Mouse (Mus musculus) lung, embryonic 16.5 days (tissue): ENCODE measurements at regions not wholly inside any gene's neighbourhood (a gene's known extent, or its start where the extent isn't known, plus 50 kb on each side); places are given as distances from the start of the nearest gene placed in this dataset.

Experiments used
- ATAC-seq: fragments of 200-750 bp; cut with Nextera tagmentation; 2 replicates; pipeline ENCODE4 v1.8.0; 2017; ENCODE audit warnings: low read depth, mild to moderate bottlenecking, moderate library complexity
- H3K27ac ChIP-seq: fragments of 300-500 bp; sonication (generic); 2 replicates; pipeline ENCODE4 v1.5.1; 2014; ENCODE audit warnings: mild to moderate bottlenecking, control low read depth, low read length
- H3K27me3 ChIP-seq: fragments of 300-500 bp; sonication (generic); 2 replicates; pipeline ENCODE4 v1.6.1; 2014; ENCODE audit warnings: low read depth, low read length, mixed read lengths; ENCODE audit not compliant: control insufficient read depth, insufficient read depth
- H3K36me3 ChIP-seq: fragments of 300-500 bp; sonication (generic); 2 replicates; pipeline ENCODE4 v1.6.1; 2014; ENCODE audit warnings: low read length; ENCODE audit not compliant: control insufficient read depth, insufficient read depth
- H3K4me1 ChIP-seq: fragments of 300-500 bp; sonication (generic); replicated peaks from 2 replicates; pipeline ENCODE4 v1.6.1; 2014; ENCODE audit warnings: low read length, mixed read lengths; ENCODE audit not compliant: control insufficient read depth, insufficient read depth
- H3K4me2 ChIP-seq: fragments of 300-500 bp; sonication (generic); 2 replicates; pipeline ENCODE4 v1.6.1; 2014; ENCODE audit warnings: low read depth, low read length, control low read depth
- H3K4me3 ChIP-seq: fragments of 300-500 bp; sonication (generic); 2 replicates; pipeline ENCODE4 v1.5.1; 2014; ENCODE audit warnings: mild to moderate bottlenecking, low read length, control low read depth
- H3K9ac ChIP-seq: fragments of 300-500 bp; sonication (generic); 2 replicates; pipeline ENCODE4 v1.6.1; 2014; ENCODE audit warnings: low read length, control low read depth
- H3K9me3 ChIP-seq: fragments of 300-500 bp; sonication (generic); 2 replicates; pipeline ENCODE4 v1.6.1; 2016; ENCODE audit warnings: low read length; ENCODE audit not compliant: control insufficient read depth
- WGBS: fragments of 180-500 bp; shearing (Covaris S2); extraction: QIAGEN DNeasy Blood & Tissue Kit; methylation state at CpG from one replicate; pipeline ENCODE4 v1.1.7; 2014; 5-methylcytosine and 5-hydroxymethylcytosine counted together

- ATAC-seq = no peak
- Histone ChIP-seq H3K9me3 (no peaks in the 10 kb centered on the region), H3K4me3 (no peak overlapping the region), H3K27me3 (no peaks in the 10 kb centered on the region), H3K4me1 (no peaks in the 10 kb centered on the region), H3K27ac (no peak overlapping the region), H3K36me3 (no peaks in the 10 kb centered on the region), H3K4me2 (no peak overlapping the region), H3K9ac (no peak overlapping the region)
- 75% methylated on average over 23 of the region's 23 CpGs for WGBS
Measured at GRCm38 (mm10) chr9:50421572-50422285, 72.6 kb upstream of the Plet1 start.

DNA sequence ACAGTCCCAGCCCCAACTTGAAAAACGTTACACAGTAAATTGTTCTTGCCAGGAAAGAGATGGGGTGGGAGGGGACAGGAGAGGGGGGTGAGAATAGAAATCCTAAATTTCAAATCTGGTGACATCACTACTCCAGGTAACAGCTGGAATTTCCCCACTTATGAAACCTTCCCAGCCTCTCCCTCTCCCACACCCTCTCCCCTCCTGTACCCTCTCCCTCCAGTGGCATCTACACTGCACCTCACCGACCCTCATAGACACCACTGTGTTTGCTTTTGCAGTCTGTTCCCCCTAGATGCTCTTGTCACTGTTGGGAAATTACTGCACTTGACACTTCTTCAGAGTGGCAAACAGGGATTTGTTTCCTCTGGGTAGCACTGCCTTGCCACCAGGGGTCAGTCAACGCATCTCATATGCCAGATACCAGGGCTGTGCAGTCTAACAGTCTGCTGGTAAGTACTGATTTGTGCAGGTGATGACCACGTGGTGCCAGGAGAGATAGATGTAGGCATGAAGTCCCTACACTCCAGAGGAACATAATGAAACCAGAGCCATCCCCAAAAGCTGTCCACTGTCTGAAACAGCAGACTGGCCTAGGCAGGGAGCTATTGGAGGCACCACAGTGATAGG lies 68.3 kb upstream of the Plet1 start:
- Histone ChIP-seq H3K27ac (no peak overlapping the region), H3K27me3 (no peaks in the 10 kb centered on the region), H3K36me3 (no peaks in the 10 kb centered on the region), H3K4me1 (no peaks in the 10 kb centered on the region), H3K9me3 (no peaks in the 10 kb centered on the region), H3K4me3 (no peak overlapping the region), H3K4me2 (no peak overlapping the region), H3K9ac (no peak overlapping the region)
- ATAC-seq = no peak
- 28% methylated on average over 4 of the region's 4 CpGs for WGBS

DNA sequence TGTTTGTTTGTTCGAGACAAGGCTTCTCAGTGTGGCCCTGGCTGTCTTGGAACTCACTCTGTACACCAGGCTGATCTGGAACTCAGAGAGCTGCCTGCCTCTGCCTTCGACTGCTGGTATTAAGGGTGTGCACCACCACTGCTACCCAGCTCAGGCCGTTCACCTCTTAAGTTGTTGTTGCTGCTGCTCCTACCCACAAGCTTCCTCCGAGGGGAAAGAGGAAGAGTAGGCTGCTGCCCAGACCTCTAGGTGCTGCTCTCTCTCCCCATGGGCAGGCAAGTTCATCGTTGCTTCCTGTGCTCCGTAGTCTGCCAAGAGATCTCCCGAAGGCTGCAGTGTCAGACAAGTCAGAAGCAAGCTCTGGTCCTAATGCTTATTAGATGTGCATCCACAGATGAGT lies 64.2 kb upstream of the Plet1 start:
- H3K9ac ChIP-seq = no peak overlapping the region
- no peaks in the 10 kb centered on the region for H3K36me3 ChIP-seq
- 76% methylated on average over 7 of the region's 7 CpGs for WGBS
- H3K27ac ChIP-seq = no peak overlapping the region
- H3K27me3 ChIP-seq = no peaks in the 10 kb centered on the region
- ATAC-seq = no peak
- H3K4me3 ChIP-seq = no peak overlapping the region
- H3K9me3 ChIP-seq = no peaks in the 10 kb centered on the region
- no peak overlapping the region for H3K4me2 ChIP-seq
- H3K4me1 ChIP-seq = no peaks in the 10 kb centered on the region

DNA sequence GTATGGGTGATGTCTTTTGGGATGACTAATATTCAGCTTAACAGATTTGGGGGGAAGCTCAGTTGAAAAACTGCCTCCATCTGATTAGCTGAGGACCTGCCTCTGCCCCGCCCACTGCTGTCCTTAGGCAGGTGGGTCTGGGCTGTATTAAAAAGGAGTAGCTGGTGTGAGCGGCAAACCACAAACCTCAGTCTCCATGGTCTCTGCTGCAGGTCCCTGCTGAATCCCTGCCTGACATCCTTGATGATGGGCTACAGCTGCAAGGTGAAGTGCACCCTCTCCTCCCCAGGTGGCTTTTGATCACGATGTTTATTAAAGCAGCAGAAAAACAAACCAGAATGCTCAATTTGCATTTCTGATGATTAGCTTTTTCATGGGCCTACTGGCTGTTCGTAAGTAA lies 60.8 kb upstream of the Plet1 start:
- Histone ChIP-seq H3K9me3 (no peaks in the 10 kb centered on the region), H3K9ac (no peak overlapping the region), H3K27me3 (no peaks in the 10 kb centered on the region), H3K36me3 (no peaks in the 10 kb centered on the region), H3K27ac (no peak overlapping the region), H3K4me1 (no peaks in the 10 kb centered on the region; the same call in 1 of the 2 replicates), H3K4me3 (no peak overlapping the region), H3K4me2 (no peak overlapping the region)
- WGBS = 75% methylated on average over 4 of the region's 4 CpGs
- no peak for ATAC-seq

DNA sequence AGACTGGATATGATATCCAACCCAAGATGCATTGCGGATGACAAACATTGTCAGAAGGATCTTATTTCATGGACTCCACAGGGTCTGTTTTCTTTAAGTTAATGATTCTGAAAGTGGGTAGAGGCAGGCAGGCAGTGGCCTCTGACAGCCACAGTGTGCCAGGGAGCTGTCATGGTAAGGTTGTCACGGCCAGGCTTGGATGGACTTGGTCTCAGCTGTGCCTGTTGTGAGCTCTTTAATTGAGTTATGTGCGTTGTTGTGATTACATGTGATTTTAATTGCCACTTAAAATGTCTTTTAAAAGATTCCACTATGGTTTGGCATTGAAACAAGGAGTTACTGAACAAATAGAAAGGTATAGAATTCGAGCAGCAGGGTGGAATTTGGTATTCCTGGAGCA lies 60.3 kb upstream of the Plet1 start:
- 60% methylated on average over 4 of the region's 4 CpGs for WGBS
- Histone ChIP-seq H3K4me2 (no peak overlapping the region), H3K9ac (no peak overlapping the region), H3K27me3 (no peaks in the 10 kb centered on the region), H3K9me3 (no peaks in the 10 kb centered on the region), H3K27ac (no peak overlapping the region), H3K4me1 (no peaks in the 10 kb centered on the region; the same call in 1 of the 2 replicates), H3K36me3 (no peaks in the 10 kb centered on the region), H3K4me3 (no peak overlapping the region)
- no peak for ATAC-seq

GRCm38 (mm10) chr9:50437830-50438722 lies 56.2 kb upstream of the Plet1 start:
- Histone ChIP-seq H3K4me2 (peak overlapping the region; percentile 62), H3K27ac (no peak overlapping the region), H3K9ac (peak overlapping the region; percentile 63), H3K27me3 (no peaks in the 10 kb centered on the region), H3K4me1 (no peaks in the 10 kb centered on the region; the same call in 1 of the 2 replicates), H3K9me3 (no peaks in the 10 kb centered on the region), H3K36me3 (no peaks in the 10 kb centered on the region), H3K4me3 (peak overlapping the region; percentile 40)
- WGBS = 16% methylated on average over 17 of the region's 17 CpGs
- peak; percentile 86 for ATAC-seq

- Histone ChIP-seq H3K4me3 (no peak overlapping the region), H3K9me3 (no peaks in the 10 kb centered on the region), H3K9ac (no peak overlapping the region), H3K27ac (no peak overlapping the region), H3K4me1 (no peaks in the 10 kb centered on the region; the same call in 1 of the 2 replicates), H3K36me3 (no peaks in the 10 kb centered on the region), H3K27me3 (no peaks in the 10 kb centered on the region), H3K4me2 (no peak overlapping the region)
- 46% methylated on average over 7 of the region's 7 CpGs for WGBS
- no peak for ATAC-seq
Measured at GRCm38 (mm10) chr9:50438738-50439137, 55.6 kb upstream of the Plet1 start.

DNA sequence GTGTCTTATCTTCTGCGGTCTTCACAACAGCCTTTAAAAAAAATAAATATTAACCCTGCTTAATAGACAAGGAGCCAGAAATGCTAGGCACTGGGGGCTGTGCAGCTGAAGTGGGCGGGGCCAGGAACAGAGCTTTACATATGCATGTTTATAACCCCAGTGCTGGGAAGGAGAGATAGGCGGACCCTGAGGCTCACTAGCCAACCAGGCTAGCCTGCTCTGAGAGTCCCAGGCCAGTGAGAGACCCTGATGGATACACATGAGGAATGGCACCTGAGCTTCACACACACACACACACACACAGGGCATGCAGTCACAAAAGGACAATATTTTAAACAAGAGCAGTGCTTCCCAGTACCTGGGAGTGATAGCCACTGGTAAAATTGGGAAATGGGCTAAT lies 54.1 kb upstream of the Plet1 start:
- Histone ChIP-seq H3K4me2 (no peak overlapping the region), H3K4me3 (no peak overlapping the region), H3K36me3 (no peaks in the 10 kb centered on the region), H3K27ac (no peak overlapping the region), H3K4me1 (no peaks in the 10 kb centered on the region; the same call in 1 of the 2 replicates), H3K9ac (no peak overlapping the region), H3K9me3 (no peaks in the 10 kb centered on the region), H3K27me3 (no peaks in the 10 kb centered on the region)
- ATAC-seq = no peak
- 65% methylated on average over 3 of the region's 3 CpGs for WGBS

- H3K4me1 ChIP-seq = no peaks in the 10 kb centered on the region; the same call in 1 of the 2 replicates
- H3K36me3 ChIP-seq = no peaks in the 10 kb centered on the region
- H3K27me3 ChIP-seq = no peaks in the 10 kb centered on the region
- H3K4me2 ChIP-seq = no peak overlapping the region
- H3K9me3 ChIP-seq = no peaks in the 10 kb centered on the region
- H3K9ac ChIP-seq = no peak overlapping the region
- ATAC-seq = no peak
- no peak overlapping the region for H3K4me3 ChIP-seq
- no peak overlapping the region for H3K27ac ChIP-seq
- 67% methylated on average over 2 of the region's 2 CpGs for WGBS
Measured at GRCm38 (mm10) chr9:50440689-50441088, 53.6 kb upstream of the Plet1 start.
